Mouse (Mus musculus): ENCODE results near the gene Hist1h4n.
"Not testable (repeated sequence)": the region's sequence is repeated elsewhere in the genome, so short reads cannot be mapped to it uniquely, and the experiment has no call there.

Gene Hist1h4n

DNA sequence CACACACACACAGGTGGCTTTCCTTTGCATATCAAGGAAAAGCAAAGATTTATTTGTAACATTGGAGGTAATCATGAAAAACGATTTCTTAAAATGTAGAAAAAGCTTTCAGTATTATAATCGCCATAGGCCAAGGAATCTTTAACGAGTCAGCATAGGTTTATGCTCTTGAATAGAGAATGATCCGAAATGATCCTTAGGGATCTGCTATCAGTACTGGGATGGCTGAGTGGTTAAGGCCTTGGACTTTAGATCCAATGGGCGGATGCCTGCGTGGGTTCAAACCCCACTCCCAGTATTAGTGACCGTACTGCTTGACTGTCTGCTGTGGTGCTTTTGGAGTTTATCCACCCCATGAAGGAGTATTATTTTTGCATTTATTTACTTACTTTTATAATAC is 36.4 kb downstream of the Hist1h4n start:
- no peak for DNase-seq (ENCODE audit: low spot score in 2 of 2)

DNA sequence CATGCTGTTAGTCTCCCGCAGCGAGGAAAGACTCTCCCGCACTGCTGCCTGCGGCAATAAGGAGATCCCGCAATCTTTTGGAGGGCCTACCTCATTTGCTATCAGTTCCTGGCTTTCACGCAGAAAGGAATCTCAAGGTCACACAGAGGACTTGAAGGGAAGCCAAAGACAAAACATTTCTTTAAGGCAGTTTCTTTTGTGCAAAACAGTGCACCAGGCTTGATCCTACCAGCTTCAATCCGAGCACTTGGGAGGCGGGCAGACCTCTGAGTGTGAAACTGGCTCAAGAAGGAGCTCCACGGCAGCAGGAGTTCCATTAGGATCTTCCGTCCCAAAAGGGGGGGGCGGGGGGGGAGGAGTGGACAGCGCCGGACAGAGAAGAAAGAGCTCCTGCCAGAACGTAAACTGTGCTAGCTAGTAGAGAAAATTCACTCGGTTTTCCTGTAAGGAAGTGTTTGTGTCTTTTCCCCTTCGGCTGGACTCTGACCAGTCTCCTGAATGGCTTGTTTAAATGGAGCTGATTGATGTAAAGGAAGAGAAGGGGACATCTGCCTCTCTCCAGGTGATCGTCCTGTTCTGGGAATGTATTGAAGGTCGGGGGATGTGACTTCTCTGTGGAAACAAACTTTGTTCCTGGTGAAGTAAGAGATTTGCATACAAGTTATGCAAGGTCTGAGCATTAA is 41.3 kb downstream of the Hist1h4n start:
- no peak for DNase-seq (ENCODE audit: low spot score in 2 of 2)

DNA sequence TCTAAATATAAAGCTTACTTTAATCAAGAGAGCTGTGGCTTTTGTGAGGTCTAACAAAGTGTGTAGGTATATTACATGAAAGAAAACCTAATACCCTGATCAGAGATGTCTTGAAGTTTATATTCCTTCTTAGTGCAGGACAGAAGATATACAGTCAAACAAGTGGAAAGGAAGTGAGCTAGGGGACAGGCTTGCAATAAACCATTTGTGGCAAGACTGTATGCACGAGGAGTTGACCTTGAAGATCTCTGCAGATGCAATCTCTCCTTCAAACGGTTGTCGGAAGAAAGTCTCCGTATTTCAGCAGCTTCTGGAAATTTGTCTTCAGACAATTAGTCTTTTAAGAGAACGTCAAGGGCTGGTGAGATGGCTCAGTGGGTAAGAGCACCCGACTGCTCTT is 42.1 kb downstream of the Hist1h4n start:
- no peak for DNase-seq (ENCODE audit: low spot score in 2 of 2)

DNA sequence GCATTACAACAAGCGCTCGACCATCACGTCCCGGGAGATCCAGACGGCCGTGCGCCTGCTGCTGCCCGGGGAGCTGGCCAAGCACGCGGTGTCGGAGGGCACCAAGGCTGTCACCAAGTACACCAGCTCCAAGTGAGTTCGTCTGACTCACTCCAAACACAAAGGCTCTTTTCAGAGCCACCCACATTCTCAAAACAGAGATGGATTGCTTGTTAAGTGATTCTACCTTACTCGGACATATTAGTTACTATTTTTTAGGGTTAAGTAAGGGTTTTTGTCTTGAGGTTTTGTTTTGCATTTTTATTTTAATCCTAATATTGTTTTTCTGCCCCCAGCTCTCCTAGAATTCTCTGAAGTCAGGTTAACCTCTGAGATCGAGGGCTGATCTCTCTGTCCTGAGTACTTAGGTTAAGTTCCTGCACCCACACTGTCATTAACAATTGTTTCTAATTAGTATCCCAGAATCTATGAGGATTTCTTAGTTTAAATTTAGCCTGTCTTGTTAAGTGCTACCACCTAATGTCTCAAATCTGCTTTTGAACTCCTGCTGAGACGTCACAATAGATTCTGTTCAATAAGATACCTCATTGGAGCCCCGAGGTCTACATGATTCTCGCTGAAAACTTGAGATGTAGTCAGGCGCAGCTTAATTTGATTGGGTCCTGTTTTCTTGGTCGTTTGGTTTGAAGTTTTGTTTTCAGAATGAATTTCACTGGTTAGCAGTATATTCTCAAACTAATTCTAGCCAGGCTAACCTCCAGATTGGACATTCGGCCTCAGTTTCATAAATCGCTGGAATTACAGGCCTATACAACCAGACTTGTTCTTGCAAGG is 44.0 kb downstream of the Hist1h4n start:
- DNase-seq (ENCODE audit: low spot score in 2 of 2): no peak

DNA sequence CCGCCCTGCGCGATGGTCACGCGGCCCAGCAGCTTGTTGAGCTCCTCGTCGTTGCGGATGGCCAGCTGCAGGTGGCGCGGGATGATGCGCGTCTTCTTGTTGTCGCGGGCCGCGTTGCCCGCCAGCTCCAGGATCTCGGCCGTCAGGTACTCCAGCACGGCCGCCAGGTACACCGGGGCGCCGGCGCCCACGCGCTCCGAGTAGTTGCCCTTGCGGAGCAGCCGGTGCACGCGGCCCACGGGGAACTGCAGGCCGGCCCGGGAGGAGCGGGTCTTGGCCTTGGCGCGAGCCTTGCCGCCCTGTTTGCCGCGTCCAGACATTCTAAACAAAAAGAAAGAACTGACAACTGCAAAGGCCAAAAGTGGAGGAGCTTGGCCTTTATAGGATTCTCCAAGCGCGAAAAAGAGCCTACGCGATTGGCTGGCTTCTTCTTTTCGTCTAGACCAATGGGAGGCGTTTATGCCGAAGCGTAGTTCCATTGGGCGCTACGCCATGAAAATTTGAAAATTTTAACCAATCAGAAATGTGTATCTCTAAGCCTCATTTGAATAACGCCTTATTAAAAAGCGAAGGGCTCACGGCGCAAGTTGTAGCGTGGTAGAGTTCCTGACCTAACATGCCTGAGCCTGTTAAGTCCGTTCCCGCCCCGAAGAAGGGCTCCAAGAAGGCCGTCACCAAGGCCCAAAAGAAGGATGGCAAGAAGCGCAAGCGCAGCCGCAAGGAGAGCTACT is 44.9 kb downstream of the Hist1h4n start, which contains the start of the genes Hist1h2an and Hist1h2bp:
TSS of gene Hist1h2an (minus strand) at position 320 of the 731 bp plus-strand sequence.
TSS of gene Hist1h2bp (plus strand) at position 563 of the 731 bp plus-strand sequence.
- peak; percentile 86 to 87 for DNase-seq (ENCODE audit: low spot score in 2 of 2)

DNA sequence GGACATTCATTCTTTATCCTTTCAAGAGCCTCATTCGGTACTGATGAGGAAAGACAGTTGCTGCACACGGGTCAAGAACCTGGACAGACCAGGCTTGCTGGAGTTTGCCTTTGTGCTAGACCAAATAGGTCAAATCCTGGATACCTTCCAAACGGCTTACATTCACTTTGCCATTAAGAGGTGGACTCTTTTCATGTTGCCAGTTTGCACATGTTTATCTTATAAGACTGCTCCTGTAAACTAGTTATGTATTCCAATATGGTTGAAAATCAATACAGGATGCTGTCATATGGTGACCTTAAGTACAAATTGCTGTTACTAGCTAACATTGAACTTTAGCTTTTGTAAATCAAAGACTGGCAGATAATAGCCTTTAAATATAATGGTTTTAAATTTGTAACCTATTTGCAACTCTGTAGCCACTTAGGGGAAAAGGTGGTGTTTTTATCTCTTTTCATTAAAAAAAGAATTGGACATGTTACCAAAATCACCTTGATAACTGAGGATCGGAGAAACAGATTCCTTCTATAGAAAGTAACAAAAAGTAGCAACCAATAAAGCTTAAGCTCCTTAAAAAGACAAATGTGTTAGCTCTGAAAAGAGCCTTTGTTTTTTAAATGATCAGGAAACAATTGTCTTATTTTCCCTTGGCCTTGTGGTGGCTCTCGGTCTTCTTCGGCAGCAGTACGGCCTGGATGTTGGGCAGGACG is 45.7 kb downstream of the Hist1h4n start:
- no peak for DNase-seq (ENCODE audit: low spot score in 2 of 2)

DNA sequence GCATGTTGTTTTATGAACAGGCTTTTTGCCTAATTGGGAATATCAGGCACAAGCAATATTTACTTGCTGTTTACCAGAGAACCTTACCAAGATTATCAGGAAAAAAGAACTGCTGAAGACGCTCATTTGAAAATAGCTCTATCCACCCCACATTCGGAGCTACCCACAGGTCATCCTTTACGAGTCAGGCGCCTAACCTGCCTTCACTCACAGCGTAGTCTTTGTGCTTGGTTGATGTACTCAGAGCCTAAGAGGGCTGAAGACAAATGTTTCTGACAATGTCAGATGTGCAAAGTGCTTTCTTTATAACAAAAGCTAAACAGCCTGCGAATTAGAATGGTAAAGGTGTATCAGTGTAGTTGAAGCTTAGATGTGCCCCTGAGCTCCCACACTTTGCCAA is 47.7 kb downstream of the Hist1h4n start:
- DNase-seq (ENCODE audit: low spot score in 2 of 2): no peak

DNA sequence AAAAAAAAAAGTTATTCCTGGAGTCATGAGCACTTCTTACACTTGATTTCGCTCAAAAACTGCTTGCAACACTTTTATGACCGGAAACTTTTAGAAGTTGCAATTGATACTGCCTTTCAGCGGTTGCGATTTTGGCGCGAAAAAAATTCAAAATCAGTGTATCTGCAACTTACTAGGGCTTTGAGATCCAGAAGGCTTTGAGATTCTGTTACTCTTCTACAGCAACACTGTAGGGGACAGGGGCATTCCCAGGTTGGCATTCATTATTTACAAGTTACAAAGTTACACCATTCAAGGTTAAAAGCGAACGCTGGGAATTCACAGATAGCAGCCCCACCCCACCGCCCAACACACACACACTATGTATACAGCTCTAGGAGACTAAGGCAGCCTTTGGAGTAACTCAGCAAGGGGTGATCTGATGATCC is 48.2 kb downstream of the Hist1h4n start:
- no peak for DNase-seq (ENCODE audit: low spot score in 2 of 2)

DNA sequence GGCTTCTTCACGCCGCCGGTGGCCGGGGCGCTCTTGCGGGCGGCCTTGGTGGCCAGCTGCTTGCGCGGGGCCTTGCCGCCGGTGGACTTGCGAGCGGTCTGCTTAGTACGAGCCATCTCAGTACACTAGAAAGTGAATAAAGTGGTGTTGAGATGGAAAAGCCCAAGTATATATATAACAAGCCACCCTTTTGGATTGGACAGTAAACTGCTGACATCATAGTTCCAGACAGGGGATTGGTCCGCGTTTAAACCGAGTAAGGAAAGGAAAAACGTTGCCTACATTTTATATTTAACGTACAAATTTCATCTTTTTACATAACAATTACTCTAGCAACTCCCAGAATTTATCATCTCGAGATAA is 48.8 kb downstream of the Hist1h4n start, which contains the start of gene Hist1h3i:
TSS of gene Hist1h3i (minus strand) at position 116 of the 363 bp plus-strand sequence.
- DNase-seq (ENCODE audit: low spot score in 2 of 2): peak; percentile 22 to 34

DNA sequence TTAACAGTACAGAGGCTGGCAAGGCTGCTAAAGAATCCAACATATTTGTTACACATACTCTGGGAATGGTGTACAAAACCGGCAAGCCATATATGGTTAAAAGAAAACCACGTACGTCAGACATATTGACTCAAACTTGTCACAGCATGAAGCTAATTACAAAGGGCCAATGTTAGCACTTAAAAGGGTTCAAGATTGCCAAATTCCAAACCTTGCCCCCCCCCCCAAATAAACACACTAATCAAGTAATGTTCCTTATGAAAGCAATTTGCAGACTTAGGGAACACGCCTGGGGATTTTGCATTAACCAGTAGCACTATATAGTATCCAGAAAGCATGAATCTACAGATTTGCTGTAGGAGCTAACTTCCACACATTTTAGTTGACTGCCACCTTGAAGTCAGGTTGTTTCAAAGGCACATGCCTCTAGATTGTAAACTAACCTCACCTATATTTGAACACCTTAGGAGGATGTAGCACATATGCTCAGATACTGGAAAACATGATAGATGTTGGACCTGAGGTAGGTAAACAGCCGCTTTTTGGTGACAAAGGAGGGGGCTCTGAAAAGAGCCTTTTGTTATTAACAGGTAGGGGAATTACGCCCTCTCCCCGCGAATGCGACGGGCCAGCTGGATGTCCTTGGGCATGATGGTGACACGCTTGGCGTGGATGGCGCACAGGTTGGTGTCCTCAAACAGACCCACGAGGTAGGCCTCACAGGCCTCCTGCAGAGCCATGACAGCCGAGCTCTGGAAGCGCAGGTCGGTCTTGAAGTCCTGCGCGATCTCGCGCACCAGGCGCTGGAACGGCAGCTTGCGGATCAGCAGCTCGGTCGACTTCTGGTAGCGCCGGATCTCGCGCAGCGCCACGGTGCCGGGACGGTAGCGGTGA is 49.4 kb downstream of the Hist1h4n start:
- DNase-seq (ENCODE audit: low spot score in 2 of 2): not testable (repeated sequence)
